Mouse (Mus musculus): ENCODE data around the gene Slc25a15. TPM values are rescaled to one million over a fixed set of nuclear protein-coding genes. Genes with fewer than 3 reads are reported as not detected.

The Slc25a15 gene
- 6.0 and 6.4 TPM in 2 replicates for polyA plus RNA-seq (2012; rRNA removed)

GRCm38 (mm10) chr8:22398142-22398951 lies at the start of gene Slc25a15:
Slc25a15 (minus strand) TSS chr8:22398597.

DNA sequence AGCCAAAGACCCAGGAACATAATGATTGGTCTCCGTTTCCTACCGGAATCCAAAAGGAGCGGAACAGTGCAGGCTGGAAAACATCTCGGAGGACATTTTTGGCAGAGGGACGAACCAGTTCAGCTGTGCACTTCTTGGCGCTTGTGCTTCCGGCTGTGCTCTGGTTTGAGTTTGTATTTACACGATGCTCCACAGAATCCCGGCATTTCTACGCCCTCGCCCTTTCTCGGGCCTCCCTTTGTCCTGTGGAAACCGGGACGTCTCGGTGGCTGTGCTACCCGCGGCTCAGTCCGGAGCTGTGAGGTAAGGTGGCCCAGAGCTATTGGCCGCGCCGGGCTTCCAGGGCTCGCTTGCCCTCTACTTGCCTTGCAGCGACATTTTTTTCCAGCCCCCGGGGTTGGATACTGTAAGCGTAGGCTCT lies 12.9 kb upstream of the Slc25a15 start, which contains the start of gene Mrps31:
Gene Mrps31 (plus strand): TSS at position 80 of the 421 bp plus-strand sequence.

Other genes starting within 250 kb of the Slc25a15 start
- 9.0 and 9.9 TPM in 2 replicates for gene Nek3, start 232.2 kb downstream of the Slc25a15 start, polyA plus RNA-seq (2012; rRNA removed)
- 24.6 and 31.2 TPM in 2 replicates for gene Ckap2, start 212.8 kb downstream of the Slc25a15 start, polyA plus RNA-seq (2012; rRNA removed)
- gene Vps36, start 205.8 kb downstream of the Slc25a15 start, polyA plus RNA-seq (2012; rRNA removed) = 26.8 and 26.9 TPM in 2 replicates
- gene Thsd1, start 171.3 kb downstream of the Slc25a15 start, polyA plus RNA-seq (2012; rRNA removed) = 7.4 and 8.2 TPM in 2 replicates
- not detected in 2 replicates for gene Tpte, start 115.2 kb downstream of the Slc25a15 start, polyA plus RNA-seq (2012; rRNA removed)
- gene Mrps31, start 12.8 kb upstream of the Slc25a15 start, polyA plus RNA-seq (2012; rRNA removed) = 18.6 and 19.0 TPM in 2 replicates

Measured in central nervous system, embryonic 14 days (tissue).